Mouse (Mus musculus) olfactory bulb, adult 2 months (tissue): ENCODE results near the gene Rnase11.

Experiments
- CTCF ChIP-seq: fragments of 200-500 bp; IDR thresholded peaks from 2 replicates; pipeline ENCODE4 v1.5.1; 2012; ENCODE audit warnings: low read depth, mild to moderate bottlenecking, low read length, moderate library complexity; ENCODE audit not compliant: insufficient read depth
- POLR2A ChIP-seq: fragments of 200-500 bp; IDR thresholded peaks from 2 replicates; pipeline ENCODE4 v1.6.1; 2012; ENCODE audit warnings: mild to moderate bottlenecking, low read depth, low read length, moderate library complexity; ENCODE audit not compliant: insufficient read depth

GRCm38 (mm10) chr14:51069617-51070016, 19.7 kb upstream of the Rnase11 start:
- TF ChIP-seq CTCF (no peak), POLR2A (no peak)
